Mouse (Mus musculus): ENCODE results near the gene Kcng1. TPM values are rescaled to one million over a fixed set of nuclear protein-coding genes. Genes with fewer than 3 reads are reported as not detected.
A peak's percentile ranks its signal among the peaks of the same experiment; 100 is the strongest.

The Kcng1 gene
- polyA plus RNA-seq, 1 experiment from 2014 or later = 0.95 TPM

DNA sequence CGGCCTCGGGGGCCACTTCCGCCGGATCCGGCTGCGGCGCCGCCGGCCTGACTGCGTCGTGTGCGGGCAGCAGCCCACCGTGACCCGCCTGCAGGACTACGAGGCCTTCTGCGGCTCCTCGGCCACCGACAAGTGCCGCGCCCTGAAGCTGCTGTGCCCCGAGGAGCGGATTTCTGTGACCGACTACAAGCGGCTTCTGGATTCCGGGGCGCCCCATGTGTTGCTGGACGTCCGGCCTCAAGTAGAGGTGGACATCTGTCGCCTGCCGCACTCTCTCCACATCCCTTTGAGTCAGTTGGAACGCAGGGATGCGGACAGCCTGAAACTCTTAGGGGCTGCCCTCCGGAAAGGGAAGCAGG lies 50.1 kb downstream of the Kcng1 start:
- ATAC-seq (ENCODE audit: low FRiP score) = no peak
- Histone ChIP-seq H3K27me3 (replicated peaks) (no peaks in the 10 kb centered on the region), H3K4me3 (replicated peaks) (peak overlapping the region; percentile 96), H3K27ac (replicated peaks) (peak overlapping the region; percentile 98; the same call in 1 of the 2 replicates), H3K4me1 (peaks cover 52% of the 10 kb centered on the region), H3K36me3 (peaks cover 24% of the 10 kb centered on the region), H3K9ac (replicated peaks) (peak overlapping the region; percentile 84), H3K4me2 (peak overlapping the region; percentile 99), H3K9me3 (replicated peaks) (no peaks in the 10 kb centered on the region)
- 68% methylated on average over 31 of the region's 33 CpGs for WGBS

GRCm38 (mm10) chr2:168230773-168231470 lies 50.6 kb downstream of the Kcng1 start:
- Histone ChIP-seq H3K4me2 (peak overlapping the region; percentile 99), H3K4me3 (replicated peaks) (peak overlapping the region; percentile 96), H3K4me1 (peaks cover 52% of the 10 kb centered on the region), H3K9me3 (replicated peaks) (no peaks in the 10 kb centered on the region), H3K9ac (replicated peaks) (peak overlapping the region; percentile 84), H3K27me3 (replicated peaks) (no peaks in the 10 kb centered on the region), H3K36me3 (peaks cover 29% of the 10 kb centered on the region), H3K27ac (replicated peaks) (peak overlapping the region; percentile 98)
- ATAC-seq (ENCODE audit: low FRiP score) = peak; percentile 62
- WGBS = 2% methylated on average over 102 of the region's 105 CpGs

- no peaks in the 10 kb centered on the region for H3K9me3 ChIP-seq (replicated peaks)
- WGBS = under 1% methylated on average over 73 of the region's 73 CpGs
- H3K36me3 ChIP-seq = peaks cover 36% of the 10 kb centered on the region
- no peaks in the 10 kb centered on the region for H3K27me3 ChIP-seq (replicated peaks)
- peak within 1 kb of the TSS; percentile 84 for H3K9ac ChIP-seq (replicated peaks)
- peak within 1 kb of the TSS; percentile 99 for H3K4me2 ChIP-seq
- H3K4me3 ChIP-seq (replicated peaks) = peak within 1 kb of the TSS; percentile 96
- peak; percentile 93 for ATAC-seq (ENCODE audit: low FRiP score)
- H3K4me1 ChIP-seq = peaks cover 52% of the 10 kb centered on the region
- H3K27ac ChIP-seq (replicated peaks) = peak within 1 kb of the TSS; percentile 98
These were observed 51.4 kb downstream of the Kcng1 start, which contains the start of the genes Gm20716, Dpm1 and Mocs3 for GRCm38 (mm10) chr2:168230026-168230728. Gene Gm20716 (minus strand): TSS chr2:168230364. Gene Dpm1 (minus strand): TSS chr2:168230591. Gene Mocs3 (plus strand): TSS chr2:168230622.

DNA sequence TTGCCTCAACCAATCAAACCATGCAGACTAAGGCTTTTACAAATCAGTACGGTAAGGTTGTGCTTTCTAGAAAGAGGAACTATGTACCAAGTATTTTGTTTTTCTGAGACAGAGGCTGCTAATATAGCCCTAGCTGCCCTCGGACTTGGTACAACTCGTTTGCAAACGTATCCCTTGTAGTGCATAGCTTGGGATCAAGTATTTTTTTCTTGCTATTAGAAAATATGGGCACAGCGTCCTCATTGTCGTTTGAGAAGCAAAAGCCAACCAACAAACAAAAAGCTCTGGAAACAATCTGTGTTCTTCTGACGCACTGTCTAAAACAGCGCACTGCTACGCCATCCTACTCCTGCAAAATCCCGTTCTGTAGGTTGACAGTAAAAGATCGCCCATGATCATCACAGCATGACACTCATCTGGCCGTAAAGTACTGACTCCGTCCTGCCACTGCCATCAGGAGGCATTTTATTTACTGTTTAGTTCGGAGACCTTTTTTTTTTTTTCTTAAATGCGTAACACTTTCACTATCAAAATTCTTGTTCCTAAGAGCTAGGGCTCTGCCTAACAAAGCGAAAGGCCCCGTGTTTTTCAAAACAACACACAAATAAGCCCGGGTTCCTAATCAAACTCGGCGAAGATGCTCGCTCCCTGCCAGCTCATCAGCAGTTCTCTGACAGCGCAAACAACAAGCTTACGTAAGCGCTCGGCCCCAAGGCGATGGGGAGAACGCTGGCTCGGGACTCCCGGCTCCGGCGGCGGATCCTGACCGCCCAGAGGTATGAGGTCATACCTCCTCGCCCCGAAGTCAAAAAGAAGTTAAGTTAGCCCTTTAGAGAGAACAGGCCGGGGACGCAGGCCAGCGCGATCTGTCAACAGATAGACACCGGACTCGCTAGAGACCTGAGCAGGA lies 52.2 kb downstream of the Kcng1 start:
- WGBS = 19% methylated on average over 41 of the region's 41 CpGs
- no peak for ATAC-seq (ENCODE audit: low FRiP score)

DNA sequence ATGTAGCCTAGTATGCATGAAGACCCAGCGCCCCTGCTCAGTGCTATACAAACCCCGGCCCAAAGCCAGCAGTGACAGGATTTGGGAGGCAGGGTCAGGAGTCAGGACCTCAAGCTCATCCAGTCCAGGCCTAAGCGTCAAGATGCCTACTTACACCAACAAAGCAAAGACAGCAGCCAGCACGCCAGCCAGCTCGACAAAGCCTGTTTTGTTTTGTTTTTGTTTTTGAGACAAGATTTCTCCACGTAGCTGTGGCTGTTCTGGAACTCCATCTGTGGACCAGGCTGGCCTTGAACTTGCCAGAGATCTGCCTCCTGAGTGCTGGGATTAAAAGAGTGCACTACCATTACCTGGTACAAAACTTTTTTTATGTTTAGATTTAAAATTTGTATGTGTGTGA lies 58.2 kb downstream of the Kcng1 start:
- Histone ChIP-seq H3K4me3 (replicated peaks) (no peak overlapping the region), H3K4me2 (no peak overlapping the region), H3K27ac (replicated peaks) (no peak overlapping the region), H3K27me3 (replicated peaks) (no peaks in the 10 kb centered on the region), H3K9me3 (replicated peaks) (no peaks in the 10 kb centered on the region), H3K9ac (replicated peaks) (no peak overlapping the region), H3K36me3 (peaks cover 71% of the 10 kb centered on the region), H3K4me1 (peaks cover 8% of the 10 kb centered on the region)
- WGBS = 91% methylated on average over 6 of the region's 6 CpGs
- ATAC-seq (ENCODE audit: low FRiP score) = no peak

More for the DNA sequence above, 52.2 kb downstream of the Kcng1 start:
- Histone ChIP-seq H3K27me3 (replicated peaks) (no peaks in the 10 kb centered on the region), H3K36me3 (peaks cover 42% of the 10 kb centered on the region), H3K4me1 (peaks cover 52% of the 10 kb centered on the region), H3K4me2 (peak overlapping the region; percentile 99), H3K27ac (replicated peaks) (peak overlapping the region; percentile 98), H3K9ac (replicated peaks) (peak overlapping the region; percentile 84), H3K9me3 (replicated peaks) (no peaks in the 10 kb centered on the region), H3K4me3 (replicated peaks) (peak overlapping the region; percentile 96)

DNA sequence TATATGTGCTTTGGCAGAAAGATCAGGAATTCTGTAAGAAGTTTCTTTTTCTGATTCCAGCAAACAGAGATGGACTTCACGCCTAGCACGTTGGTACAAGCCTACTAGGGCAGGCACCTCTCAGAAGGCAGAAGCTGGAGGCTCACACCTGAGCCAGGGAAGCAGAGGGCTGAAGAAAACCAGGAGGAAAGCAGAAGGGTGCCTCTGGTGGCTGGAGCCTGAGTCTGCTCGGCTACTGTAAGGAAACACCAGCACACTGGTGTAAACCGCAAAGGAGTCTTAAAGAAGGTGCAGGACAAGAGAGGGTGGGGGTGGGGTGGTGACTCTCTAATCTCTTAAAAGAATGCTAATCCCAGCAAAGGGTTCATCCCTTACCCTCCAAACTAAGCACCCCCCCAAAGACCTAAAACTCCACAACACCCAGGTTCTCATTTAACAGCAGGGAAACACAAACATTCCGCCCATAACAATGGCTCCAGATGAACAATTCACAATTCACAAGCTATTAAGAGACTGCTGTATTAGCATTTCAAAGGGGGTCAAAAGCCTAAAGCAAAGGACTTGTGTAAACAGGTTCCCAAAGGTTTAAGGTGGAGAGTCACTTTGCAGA lies 67.6 kb downstream of the Kcng1 start:
- no peaks in the 10 kb centered on the region for H3K4me1 ChIP-seq
- no peak overlapping the region for H3K4me2 ChIP-seq
- H3K4me3 ChIP-seq (replicated peaks) = no peak overlapping the region
- ATAC-seq (ENCODE audit: low FRiP score) = no peak
- H3K9me3 ChIP-seq (replicated peaks) = no peaks in the 10 kb centered on the region
- 39% methylated on average over 5 of the region's 5 CpGs for WGBS
- H3K27ac ChIP-seq (replicated peaks) = no peak overlapping the region
- no peak overlapping the region for H3K9ac ChIP-seq (replicated peaks)
- H3K27me3 ChIP-seq (replicated peaks) = no peaks in the 10 kb centered on the region
- peaks cover 83% of the 10 kb centered on the region for H3K36me3 ChIP-seq

Other genes starting within 250 kb of the Kcng1 start
- gene Pard6b, start 200.7 kb downstream of the Kcng1 start, polyA plus RNA-seq (2015; fragmentation: Nextera tagmentation; extraction: Ambion mirVana) = 6.6 and 6.8 TPM in 2 replicates
- 3.4 and 7.9 TPM in 2 replicates for gene Adnp, start 74.6 kb downstream of the Kcng1 start, polyA plus RNA-seq (2015; fragmentation: Nextera tagmentation; extraction: Ambion mirVana)
- 17.6 and 20.7 TPM in 2 replicates for gene Gm20716, start 51.4 kb downstream of the Kcng1 start, polyA plus RNA-seq (2015; fragmentation: Nextera tagmentation; extraction: Ambion mirVana)
- gene Dpm1, start 51.1 kb downstream of the Kcng1 start, polyA plus RNA-seq (2015; fragmentation: Nextera tagmentation; extraction: Ambion mirVana) = 63.9 and 74.7 TPM in 2 replicates
- gene Mocs3, start 51.1 kb downstream of the Kcng1 start, polyA plus RNA-seq (2015; fragmentation: Nextera tagmentation; extraction: Ambion mirVana) = 8.6 and 9.7 TPM in 2 replicates